Mouse (Mus musculus): ENCODE data around the gene Tmem164. TPM values are rescaled to one million over a fixed set of nuclear protein-coding genes. Genes with fewer than 3 reads are reported as not detected.

The Tmem164 gene
- polyA plus RNA-seq, 1 experiment from 2014 or later: 23.8 TPM

DNA sequence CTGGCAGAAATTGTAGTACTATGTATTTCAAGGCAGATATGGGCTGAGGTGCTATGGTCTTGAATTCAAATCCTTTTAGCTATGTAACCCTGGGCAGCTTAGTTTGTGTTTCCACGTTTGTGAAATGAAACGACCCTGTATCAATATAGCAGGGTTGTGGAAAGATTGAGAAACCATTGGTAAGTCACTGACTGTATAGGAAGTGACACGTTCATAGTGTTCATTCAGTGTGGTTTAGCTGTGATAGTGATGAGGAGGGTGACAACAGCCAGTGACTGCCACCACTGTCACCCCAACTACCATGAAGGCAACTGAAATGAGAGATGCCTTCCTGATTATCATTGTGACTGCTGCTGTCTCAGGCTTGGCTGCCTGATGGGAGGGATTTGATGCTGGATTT lies 13.7 kb downstream of the Tmem164 start:
- H3K36me3 ChIP-seq: no peaks in the 10 kb centered on the region
- no peaks in the 10 kb centered on the region for H3K27me3 ChIP-seq
- no peak overlapping the region for H3K9ac ChIP-seq (replicated peaks)
- no peak overlapping the region for H3K4me3 ChIP-seq
- no peaks in the 10 kb centered on the region; the same call in 1 of the 2 replicates for H3K4me1 ChIP-seq
- WGBS: 84% methylated on average over 3 of the region's 3 CpGs
- ATAC-seq (replicated peaks): no peak
- no peak overlapping the region for H3K27ac ChIP-seq (replicated peaks)
- no peaks in the 10 kb centered on the region for H3K9me3 ChIP-seq
- no peak overlapping the region for H3K4me2 ChIP-seq (replicated peaks)

DNA sequence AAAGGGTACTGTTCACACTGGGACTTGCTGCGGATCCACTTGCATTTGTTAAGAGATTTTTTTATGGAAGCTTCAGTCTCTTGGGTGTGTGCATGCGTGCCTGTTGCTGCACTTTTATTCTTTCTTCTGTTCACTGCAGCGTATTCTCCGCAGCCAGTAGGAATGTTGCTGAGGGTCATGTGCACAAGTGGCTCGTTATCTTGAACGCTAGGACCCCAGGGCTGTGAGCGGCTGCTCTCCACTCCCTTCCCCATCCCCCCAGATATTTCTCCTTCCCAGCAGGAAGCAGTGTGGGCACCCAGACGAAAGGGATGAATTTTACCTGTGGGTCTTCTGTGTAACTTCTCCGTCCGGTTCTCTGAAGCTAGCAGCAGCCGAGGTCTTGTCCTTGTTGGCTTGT lies 15.6 kb downstream of the Tmem164 start:
- no peaks in the 10 kb centered on the region for H3K9me3 ChIP-seq
- no peaks in the 10 kb centered on the region; the same call in 1 of the 2 replicates for H3K4me1 ChIP-seq
- H3K36me3 ChIP-seq: no peaks in the 10 kb centered on the region
- WGBS: 73% methylated on average over 11 of the region's 11 CpGs
- no peak overlapping the region for H3K4me2 ChIP-seq (replicated peaks)
- H3K27ac ChIP-seq (replicated peaks): no peak overlapping the region
- ATAC-seq (replicated peaks): no peak
- no peak overlapping the region for H3K9ac ChIP-seq (replicated peaks)
- H3K4me3 ChIP-seq: no peak overlapping the region
- H3K27me3 ChIP-seq: no peaks in the 10 kb centered on the region

- no peaks in the 10 kb centered on the region for H3K36me3 ChIP-seq
- H3K9me3 ChIP-seq: no peaks in the 10 kb centered on the region
- no peak overlapping the region for H3K9ac ChIP-seq (replicated peaks)
- no peak overlapping the region for H3K4me3 ChIP-seq
- WGBS: 65% methylated on average over 5 of the region's 5 CpGs
- ATAC-seq (replicated peaks): no peak
- no peak overlapping the region for H3K27ac ChIP-seq (replicated peaks)
- H3K4me2 ChIP-seq (replicated peaks): no peak overlapping the region
- H3K27me3 ChIP-seq: no peaks in the 10 kb centered on the region
- H3K4me1 ChIP-seq: peaks cover under 1% of the 10 kb centered on the region; the same call in 1 of the 2 replicates
Measured at GRCm38 (mm10) chrX:142697545-142698204, 16.5 kb downstream of the Tmem164 start.

DNA sequence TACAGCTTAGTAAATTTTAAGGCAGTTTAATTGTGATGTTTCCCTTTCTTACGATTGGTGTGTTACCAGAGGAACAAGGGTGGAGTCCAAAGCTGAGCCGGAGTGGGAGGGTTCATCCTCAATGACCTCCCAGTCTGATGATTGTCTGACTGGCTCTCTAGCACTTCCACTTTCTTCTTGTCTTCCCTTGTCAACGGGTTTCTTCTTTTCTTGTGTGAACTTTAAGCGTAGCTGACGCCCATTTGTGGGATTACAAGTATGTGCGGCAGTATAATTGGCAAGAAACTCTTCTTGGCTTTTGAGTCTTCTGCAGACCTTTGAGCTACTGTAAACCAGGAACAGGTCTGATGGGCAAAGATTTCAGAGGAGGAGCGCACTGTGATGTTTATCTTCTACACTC lies 17.0 kb downstream of the Tmem164 start:
- H3K4me1 ChIP-seq: peaks cover 2% of the 10 kb centered on the region; the same call in 1 of the 2 replicates
- no peak overlapping the region for H3K27ac ChIP-seq (replicated peaks)
- no peak overlapping the region for H3K4me3 ChIP-seq
- no peak for ATAC-seq (replicated peaks)
- no peak overlapping the region for H3K9ac ChIP-seq (replicated peaks)
- no peaks in the 10 kb centered on the region for H3K27me3 ChIP-seq
- H3K4me2 ChIP-seq (replicated peaks): no peak overlapping the region
- no peaks in the 10 kb centered on the region for H3K9me3 ChIP-seq
- 79% methylated on average over 7 of the region's 7 CpGs for WGBS
- H3K36me3 ChIP-seq: no peaks in the 10 kb centered on the region

DNA sequence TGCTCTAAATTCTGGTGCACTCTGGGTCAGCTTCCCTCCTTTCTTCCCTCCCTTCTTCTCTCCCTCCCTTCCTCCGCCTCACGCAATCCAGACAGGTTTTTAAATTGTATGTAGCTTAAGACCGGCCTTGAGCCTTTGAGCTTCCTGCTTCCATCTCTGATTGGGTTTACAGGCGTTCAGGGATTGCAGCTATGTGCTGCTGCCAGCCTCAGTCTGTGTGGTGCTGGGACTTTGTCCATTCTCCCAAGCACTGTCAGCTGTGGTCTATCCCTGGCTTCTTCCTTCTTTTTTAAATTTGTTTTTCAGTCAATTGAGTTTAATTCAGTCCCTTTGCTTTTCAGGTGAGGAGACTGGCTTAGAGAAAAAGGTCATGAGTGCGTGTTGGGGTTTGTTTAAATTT lies 20.9 kb downstream of the Tmem164 start:
- no peaks in the 10 kb centered on the region for H3K9me3 ChIP-seq
- H3K27me3 ChIP-seq: no peaks in the 10 kb centered on the region
- no peak overlapping the region for H3K4me2 ChIP-seq (replicated peaks)
- H3K4me3 ChIP-seq: no peak overlapping the region
- H3K4me1 ChIP-seq: 0 out of 2 replicates have a peak, but pooled peaks cover 2% of the 10 kb centered on the region
- no peaks in the 10 kb centered on the region for H3K36me3 ChIP-seq
- H3K9ac ChIP-seq (replicated peaks): no peak overlapping the region
- no peak for ATAC-seq (replicated peaks)
- no peak overlapping the region for H3K27ac ChIP-seq (replicated peaks)
- 82% methylated on average over 5 of the region's 5 CpGs for WGBS

- 36% methylated on average over 3 of the region's 3 CpGs for WGBS
- no peak overlapping the region for H3K9ac ChIP-seq (replicated peaks)
Measured at GRCm38 (mm10) chrX:142702566-142702965, 21.4 kb downstream of the Tmem164 start.

GRCm38 (mm10) chrX:142703953-142704352 lies 22.7 kb downstream of the Tmem164 start:
- ATAC-seq (replicated peaks): no peak
- no peaks in the 10 kb centered on the region for H3K36me3 ChIP-seq
- 67% methylated on average over 3 of the region's 3 CpGs for WGBS
- H3K4me3 ChIP-seq: no peak overlapping the region
- no peak overlapping the region for H3K9ac ChIP-seq (replicated peaks)
- no peak overlapping the region for H3K4me2 ChIP-seq (replicated peaks)
- H3K9me3 ChIP-seq: no peaks in the 10 kb centered on the region
- H3K27me3 ChIP-seq: no peaks in the 10 kb centered on the region
- no peak overlapping the region for H3K27ac ChIP-seq (replicated peaks)
- 0 out of 2 replicates have a peak, but pooled peaks cover 2% of the 10 kb centered on the region for H3K4me1 ChIP-seq

More at GRCm38 (mm10) chrX:142702566-142702965, 21.4 kb downstream of the Tmem164 start:
- Histone ChIP-seq H3K4me3 (no peak overlapping the region), H3K36me3 (no peaks in the 10 kb centered on the region), H3K4me1 (0 out of 2 replicates have a peak, but pooled peaks cover 2% of the 10 kb centered on the region), H3K27ac (replicated peaks) (no peak overlapping the region), H3K27me3 (no peaks in the 10 kb centered on the region), H3K9me3 (no peaks in the 10 kb centered on the region), H3K4me2 (replicated peaks) (no peak overlapping the region)
- no peak for ATAC-seq (replicated peaks)

GRCm38 (mm10) chrX:142708257-142708656 lies 27.1 kb downstream of the Tmem164 start:
- Histone ChIP-seq H3K4me3 (no peak overlapping the region), H3K4me2 (replicated peaks) (no peak overlapping the region), H3K27ac (replicated peaks) (no peak overlapping the region), H3K9me3 (no peaks in the 10 kb centered on the region), H3K36me3 (no peaks in the 10 kb centered on the region), H3K4me1 (no peaks in the 10 kb centered on the region), H3K27me3 (no peaks in the 10 kb centered on the region), H3K9ac (replicated peaks) (no peak overlapping the region)
- no peak for ATAC-seq (replicated peaks)

- H3K27me3 ChIP-seq: no peaks in the 10 kb centered on the region
- H3K9ac ChIP-seq (replicated peaks): no peak overlapping the region
- no peak overlapping the region for H3K4me2 ChIP-seq (replicated peaks)
- no peaks in the 10 kb centered on the region for H3K9me3 ChIP-seq
- H3K4me3 ChIP-seq: no peak overlapping the region
- WGBS: 89% methylated on average over 3 of the region's 3 CpGs
- H3K27ac ChIP-seq (replicated peaks): no peak overlapping the region
- H3K4me1 ChIP-seq: no peaks in the 10 kb centered on the region
- ATAC-seq (replicated peaks): no peak
- H3K36me3 ChIP-seq: no peaks in the 10 kb centered on the region
Measured at GRCm38 (mm10) chrX:142716014-142716413, 34.8 kb downstream of the Tmem164 start.

- H3K9me3 ChIP-seq: no peaks in the 10 kb centered on the region
- no peak overlapping the region for H3K27ac ChIP-seq (replicated peaks)
- H3K4me1 ChIP-seq: no peaks in the 10 kb centered on the region
- no peak overlapping the region for H3K9ac ChIP-seq (replicated peaks)
- no peaks in the 10 kb centered on the region for H3K27me3 ChIP-seq
- no peak for ATAC-seq (replicated peaks)
- H3K4me3 ChIP-seq: no peak overlapping the region
- 78% methylated on average over 9 of the region's 9 CpGs for WGBS
- H3K4me2 ChIP-seq (replicated peaks): no peak overlapping the region
- no peaks in the 10 kb centered on the region for H3K36me3 ChIP-seq
Measured at GRCm38 (mm10) chrX:142717958-142718478, 36.8 kb downstream of the Tmem164 start.

DNA sequence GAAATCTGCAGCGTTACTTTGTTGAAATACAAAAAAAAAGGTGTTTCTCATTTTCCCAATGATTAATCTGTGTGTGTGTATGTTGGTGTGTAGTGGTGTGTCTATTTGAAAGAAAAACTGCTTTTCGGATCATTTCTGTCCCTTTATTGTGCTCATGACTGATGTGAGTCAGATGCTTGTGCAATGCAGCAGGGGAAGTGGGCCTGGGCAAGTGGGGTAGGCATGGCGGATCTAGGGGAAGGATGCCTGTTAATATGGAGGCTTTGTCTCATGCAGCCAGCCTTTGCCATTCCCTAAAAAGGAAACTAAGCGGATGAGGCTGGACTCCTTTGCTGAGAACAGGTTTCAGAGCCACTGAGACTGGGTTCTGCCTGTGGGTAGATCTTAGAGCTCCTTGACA lies 37.6 kb downstream of the Tmem164 start:
- Histone ChIP-seq H3K27ac (replicated peaks) (no peak overlapping the region), H3K9me3 (no peaks in the 10 kb centered on the region), H3K4me1 (no peaks in the 10 kb centered on the region), H3K9ac (replicated peaks) (no peak overlapping the region), H3K4me3 (no peak overlapping the region), H3K27me3 (no peaks in the 10 kb centered on the region), H3K4me2 (replicated peaks) (no peak overlapping the region), H3K36me3 (no peaks in the 10 kb centered on the region)
- 86% methylated on average over 4 of the region's 4 CpGs for WGBS
- ATAC-seq (replicated peaks): no peak

DNA sequence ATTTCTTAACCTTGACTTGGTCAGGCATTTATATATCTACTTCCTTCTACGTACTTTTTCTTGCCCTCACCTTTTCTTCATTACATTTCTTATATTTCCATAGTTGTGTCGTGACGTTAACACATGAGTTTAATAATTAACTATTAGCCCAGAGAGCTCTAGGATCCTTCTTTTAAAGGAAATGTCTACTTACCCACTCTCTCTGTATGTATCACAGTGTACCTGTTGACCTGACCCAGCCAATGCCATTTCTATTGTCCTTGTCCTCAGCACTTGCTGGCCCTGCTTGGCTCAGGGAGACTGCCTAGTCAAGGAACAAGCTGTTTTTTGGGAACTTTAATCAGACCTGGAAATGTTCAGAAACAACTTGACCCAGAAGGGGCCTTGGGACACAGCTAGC lies 40.7 kb downstream of the Tmem164 start:
- Histone ChIP-seq H3K27ac (replicated peaks) (no peak overlapping the region), H3K36me3 (no peaks in the 10 kb centered on the region), H3K9me3 (no peaks in the 10 kb centered on the region), H3K9ac (replicated peaks) (no peak overlapping the region), H3K4me3 (no peak overlapping the region), H3K27me3 (no peaks in the 10 kb centered on the region), H3K4me2 (replicated peaks) (no peak overlapping the region), H3K4me1 (peaks cover 7% of the 10 kb centered on the region)
- no peak for ATAC-seq (replicated peaks)
- 98% methylated on average over 3 of the region's 3 CpGs for WGBS

GRCm38 (mm10) chrX:142724203-142724602 lies 43.0 kb downstream of the Tmem164 start:
- no peaks in the 10 kb centered on the region for H3K27me3 ChIP-seq
- H3K9ac ChIP-seq (replicated peaks): no peak overlapping the region
- no peaks in the 10 kb centered on the region for H3K36me3 ChIP-seq
- WGBS: 81% methylated on average over 2 of the region's 2 CpGs
- no peaks in the 10 kb centered on the region for H3K9me3 ChIP-seq
- no peak overlapping the region for H3K4me2 ChIP-seq (replicated peaks)
- ATAC-seq (replicated peaks): no peak
- H3K4me1 ChIP-seq: peaks cover 19% of the 10 kb centered on the region
- H3K27ac ChIP-seq (replicated peaks): no peak overlapping the region
- H3K4me3 ChIP-seq: no peak overlapping the region

All from forebrain, embryonic 15.5 days (tissue).